Mouse (Mus musculus): ENCODE data around the gene Efhc2. TPM values are rescaled to one million over a fixed set of nuclear protein-coding genes. Genes with fewer than 3 reads are reported as not detected.

Gene Efhc2
- polyA plus RNA-seq (2012; rRNA removed), result not detected in 2 replicates

GRCm38 (mm10) chrX:17319126-17319583, at the start of gene Efhc2:
Gene Efhc2 (minus strand): TSS chrX:17319368.
- DNase-seq (ENCODE audit: low read depth, low spot score), result no peak
- 20% methylated on average over 19 of the region's 19 CpGs for WGBS

- 72% methylated on average over 2 of the region's 2 CpGs for WGBS
- DNase-seq (ENCODE audit: low read depth, low spot score), result no peak
Measured at GRCm38 (mm10) chrX:17365114-17365513, 45.9 kb upstream of the Efhc2 start.

GRCm38 (mm10) chrX:17300349-17300880, 18.8 kb downstream of the Efhc2 start:
- 90% methylated on average over 3 of the region's 3 CpGs for WGBS

GRCm38 (mm10) chrX:17283899-17284298, 35.3 kb downstream of the Efhc2 start:
- no peak for DNase-seq (ENCODE audit: low read depth, low spot score)
- WGBS, result 69% methylated on average over 2 of the region's 2 CpGs

More at GRCm38 (mm10) chrX:17300349-17300880, 18.8 kb downstream of the Efhc2 start:
- no peak for DNase-seq (ENCODE audit: low read depth, low spot score)

- DNase-seq (ENCODE audit: low read depth, low spot score), result no peak
Measured at GRCm38 (mm10) chrX:17225141-17225540, 94.0 kb downstream of the Efhc2 start.

- DNase-seq (ENCODE audit: low read depth, low spot score), result no peak
Measured at GRCm38 (mm10) chrX:17217451-17217850, 101.7 kb downstream of the Efhc2 start.

GRCm38 (mm10) chrX:17213515-17213914, 105.7 kb downstream of the Efhc2 start:
- DNase-seq (ENCODE audit: low read depth, low spot score), result no peak
- 81% methylated on average over 2 of the region's 2 CpGs for WGBS

GRCm38 (mm10) chrX:17175748-17176147, 143.4 kb downstream of the Efhc2 start:
- DNase-seq (ENCODE audit: low read depth, low spot score), result no peak
- 43% methylated on average over 3 of the region's 3 CpGs for WGBS

- DNase-seq (ENCODE audit: low read depth, low spot score), result no peak
- 33% methylated on average over 1 of the region's 1 CpGs for WGBS
Measured at GRCm38 (mm10) chrX:17165638-17166037, 153.5 kb downstream of the Efhc2 start.

Data from large intestine, adult 2 months (tissue).